In the genomic region with DNA sequence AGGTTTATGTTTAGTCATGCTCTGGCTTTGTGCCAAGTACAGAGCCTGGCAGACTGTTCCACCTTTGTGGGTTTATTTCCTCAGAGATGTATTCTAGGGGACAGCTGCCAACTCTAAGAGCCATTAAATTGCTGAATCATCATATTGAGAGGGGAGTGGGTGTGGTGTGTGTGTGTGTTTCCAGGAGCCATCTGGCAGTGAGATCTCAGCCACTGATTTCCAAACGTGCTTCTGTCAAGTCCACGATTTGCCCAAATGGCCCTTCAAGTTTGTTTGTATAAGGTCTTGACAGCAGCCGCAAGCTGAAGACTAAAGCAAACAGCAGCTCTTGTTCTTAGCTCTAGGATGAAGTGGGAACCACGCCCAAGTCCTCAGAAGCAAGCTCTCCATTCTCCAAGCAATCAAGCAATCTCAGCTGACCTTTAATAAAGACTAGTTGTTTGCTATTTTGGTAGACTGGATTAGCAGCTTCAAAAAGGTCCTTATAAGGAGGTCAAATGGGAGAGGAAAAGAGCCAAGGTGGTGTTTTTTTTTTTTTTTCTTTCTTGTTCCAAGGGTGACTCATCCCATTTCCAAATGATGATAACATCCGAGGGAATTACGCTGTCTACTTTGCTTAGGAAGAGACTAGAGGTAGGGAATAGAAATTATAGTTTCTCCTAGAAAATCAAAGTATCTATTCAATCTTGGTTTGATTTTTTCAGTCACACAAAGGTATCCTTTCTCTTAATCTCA, we compare ENCODE assay signal across 9 mouse cellular contexts. TPM values are rescaled to one million over a fixed set of nuclear protein-coding genes. Genes with fewer than 3 reads are reported as not detected.
A peak's percentile ranks its signal among the peaks of the same experiment; 100 is the strongest.
DNase-seq lines count a peak whose midpoint lies in the region; ATAC-seq lines count a peak whose summit lies in the region.
"Had no signal": no experiment of that assay in that cellular context is flagged by ENCODE, and none has a peak within 500 bp of the region (broad histone marks: within the 10 kb centered on the region; RNA-seq: fewer than 3 reads in every experiment).

No protein-coding gene starts in this region.

- H3K4me3 ChIP-seq in embryonic facial prominence, embryonic 11.5 days (ENCODE audit: low read depth, low read length), result no peak overlapping the region
- no peak overlapping the region for H3K4me3 ChIP-seq in embryonic facial prominence, embryonic 10.5 days
- H3K4me3 ChIP-seq: heart, embryonic 15.5 days had no signal

- no peak overlapping the region for H3K4me2 ChIP-seq in embryonic facial prominence, embryonic 11.5 days (ENCODE audit: low read depth, low read length)
- H3K4me2 ChIP-seq: heart, embryonic 15.5 days had no signal

- DNase-seq in embryonic facial prominence, embryonic 11.5 days (ENCODE audit: low spot score), result peak; percentile 23
- no peak for DNase-seq in embryonic facial prominence, embryonic 10.5 days (ENCODE audit: low spot score)
- peak; percentile 40 to 48 for DNase-seq in right cerebral cortex, adult 2 months (ENCODE audit: low spot score in 2 of 2)
- DNase-seq in right cerebral cortex, postnatal 14 days, result no peak
- peak; percentile 40 for DNase-seq in gonadal fat pad, adult 2 months (ENCODE audit: low read depth)
- peak; percentile 8 for DNase-seq in large intestine, adult 2 months (ENCODE audit: low read depth, low spot score)
- peak; percentile 91 for DNase-seq in lung, postnatal 25 days (ENCODE audit: low spot score)
- no peak for DNase-seq in thymus, postnatal 14 days

- H3K27me3 ChIP-seq in embryonic facial prominence, embryonic 11.5 days (ENCODE audit: control insufficient read depth, insufficient read depth, low read length), result no peaks in the 10 kb centered on the region
- H3K27me3 ChIP-seq in embryonic facial prominence, embryonic 10.5 days (replicated peaks; ENCODE audit: low read depth, poor library complexity, severe bottlenecking), result 0 out of 2 replicates have a peak, but pooled peaks cover 7% of the 10 kb centered on the region
- H3K27me3 ChIP-seq: heart, embryonic 15.5 days had no signal

- WGBS in embryonic facial prominence, embryonic 11.5 days, result 41% methylated on average over 6 of the region's 6 CpGs
- whole genome bisulfite sequencing in embryonic facial prominence, embryonic 10.5 days, result 49% methylated on average over 6 of the region's 6 CpGs
- WGBS in large intestine, adult 2 months, result 7% methylated on average over 6 of the region's 6 CpGs

- no peak overlapping the region for H3K27ac ChIP-seq in embryonic facial prominence, embryonic 11.5 days (replicated peaks; ENCODE audit: low read depth, low read length)
- no peak overlapping the region for H3K27ac ChIP-seq in embryonic facial prominence, embryonic 10.5 days (replicated peaks)
- H3K27ac ChIP-seq: heart, embryonic 15.5 days had no signal

- no peak overlapping the region for H3K9ac ChIP-seq in embryonic facial prominence, embryonic 11.5 days (replicated peaks; ENCODE audit: low read length)
- H3K9ac ChIP-seq: heart, embryonic 15.5 days had no signal

- no peaks in the 10 kb centered on the region for H3K4me1 ChIP-seq in embryonic facial prominence, embryonic 11.5 days (ENCODE audit: control insufficient read depth, insufficient read depth, low read length)
- peaks cover 12% of the 10 kb centered on the region for H3K4me1 ChIP-seq in embryonic facial prominence, embryonic 10.5 days

- ATAC-seq in embryonic facial prominence, embryonic 11.5 days (replicated peaks; ENCODE audit: insufficient number of reproducible peaks, low FRiP score, low TSS enrichment, low read depth), result no peak

- H3K36me3 ChIP-seq in embryonic facial prominence, embryonic 11.5 days (replicated peaks; ENCODE audit: control insufficient read depth, insufficient read depth, low read depth, low read length), result no peaks in the 10 kb centered on the region
- H3K36me3 ChIP-seq in embryonic facial prominence, embryonic 10.5 days (replicated peaks), result no peaks in the 10 kb centered on the region
- H3K36me3 ChIP-seq: heart, embryonic 15.5 days had no signal

- H3K9me3 ChIP-seq in embryonic facial prominence, embryonic 11.5 days (replicated peaks; ENCODE audit: control insufficient read depth, low read length), result no peaks in the 10 kb centered on the region
- no peaks in the 10 kb centered on the region for H3K9me3 ChIP-seq in embryonic facial prominence, embryonic 10.5 days
- H3K9me3 ChIP-seq: heart, embryonic 15.5 days had no signal

RNA-seq across cellular contexts. Expression of a gene that starts 55.5 kb away (rescaled TPM):
- 1.5 and 1.9 TPM in 2 replicates for polyA plus RNA-seq in embryonic facial prominence, embryonic 11.5 days (2014; fragmentation: Nextera tagmentation; extraction: Ambion mirVana)
- 1.0 and 1.9 TPM in 2 replicates for polyA plus RNA-seq in embryonic facial prominence, embryonic 10.5 days (2016; fragmentation: Nextera tagmentation; extraction: Ambion mirVana)
- 2.9 and 4.0 TPM in 2 replicates for polyA plus RNA-seq in gonadal fat pad, adult 2 months (2012; rRNA removed)
- polyA plus RNA-seq in large intestine, adult 2 months (2012; rRNA removed), result 1.6 and 1.7 TPM in 2 replicates

Comparison
In these comparisons a context has a peak if more than half of its experiments do, and no peak if none do; other contexts are left out.
1. DNase-seq: peak in embryonic facial prominence, embryonic 11.5 days (single experiment), right cerebral cortex, adult 2 months (2 of 2), gonadal fat pad, adult 2 months (single experiment), large intestine, adult 2 months (single experiment) and lung, postnatal 25 days (single experiment); none in embryonic facial prominence, embryonic 10.5 days (single experiment), right cerebral cortex, postnatal 14 days (single experiment) and thymus, postnatal 14 days (single experiment).